Mouse (Mus musculus) activated CD4-positive, CD25-positive, alpha-beta regulatory T cell (primary cell): ENCODE measurements around the gene Vmn1r194. TPM values are rescaled to one million over a fixed set of nuclear protein-coding genes. Genes with fewer than 3 reads are reported as not detected.

Experiments
- polyA plus RNA-seq, 2 experiments: library from polyadenylated mRNA; unstranded; fragments of 100-300 nt; shearing (Covaris generic); gene quantifications; one replicate each; pipeline ENCODE4 v1.2.1; 2017

Gene Vmn1r194
- not detected for polyA plus RNA-seq

DNA sequence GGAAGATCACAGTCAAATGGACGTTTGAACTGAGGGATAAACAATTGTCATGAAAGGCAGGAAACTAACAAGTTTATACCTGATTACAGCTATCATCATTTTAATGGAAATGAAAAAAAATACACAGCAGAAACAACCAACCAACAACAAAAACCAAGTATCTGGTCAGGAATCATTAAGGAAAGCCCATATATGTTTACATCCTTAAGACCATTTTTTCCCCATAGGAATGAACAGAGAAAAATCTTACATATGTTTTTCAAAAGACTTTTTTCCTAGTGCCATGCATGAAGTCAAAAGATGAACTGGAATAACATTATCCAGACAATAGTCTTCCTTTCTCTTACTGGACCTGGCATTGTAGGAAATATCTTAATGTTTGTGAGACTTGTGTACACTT lies at the start of gene Vmn1r194:
Gene Vmn1r194, plus strand, starts transcription at position 301 of the 400 bp plus-strand sequence.

DNA sequence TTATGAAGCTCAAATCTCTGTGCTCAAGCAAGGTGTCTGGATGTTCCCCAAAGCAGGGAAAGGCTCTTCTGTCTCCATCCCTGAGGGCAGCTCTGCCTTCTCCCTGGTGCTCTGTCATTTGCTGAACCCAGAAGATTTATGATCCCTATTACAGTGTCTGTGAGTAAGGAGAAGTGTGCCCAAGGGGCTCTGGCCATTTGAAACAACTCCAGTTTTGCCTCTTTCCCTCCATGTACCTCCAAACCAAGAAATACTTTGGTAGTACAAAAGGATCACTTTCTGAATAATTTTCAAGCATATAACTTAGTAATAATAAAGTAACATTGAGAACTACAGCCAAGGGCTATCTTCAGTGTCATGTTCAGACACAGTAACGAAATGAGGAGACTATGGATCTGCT lies 21.0 kb upstream of the Vmn1r194 start, which contains the start of gene Vmn1r193:
Gene Vmn1r193, minus strand, starts transcription at position 101 of the 400 bp plus-strand sequence.

DNA sequence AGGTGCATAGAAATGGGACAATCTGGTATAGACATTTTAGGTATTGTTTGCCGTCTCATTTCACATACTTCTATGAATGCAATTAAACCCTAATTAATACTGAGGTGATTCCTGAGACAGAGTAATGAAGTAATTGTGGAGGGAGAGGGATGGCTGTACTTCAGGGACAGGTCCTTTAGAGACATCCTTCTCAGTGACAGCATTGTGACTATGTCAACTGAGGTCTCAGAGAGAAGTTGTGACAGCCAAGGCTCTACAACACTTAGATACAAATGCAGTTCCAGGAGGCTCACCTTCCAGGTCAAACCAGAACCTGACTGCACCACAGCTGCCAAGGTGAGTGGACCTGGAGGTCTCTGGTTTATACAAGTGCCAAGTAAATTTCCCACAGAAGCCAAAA lies 26.2 kb downstream of the Vmn1r194 start, which contains the start of gene Vmn1r195:
Gene Vmn1r195, plus strand, starts transcription at position 301 of the 400 bp plus-strand sequence.

DNA sequence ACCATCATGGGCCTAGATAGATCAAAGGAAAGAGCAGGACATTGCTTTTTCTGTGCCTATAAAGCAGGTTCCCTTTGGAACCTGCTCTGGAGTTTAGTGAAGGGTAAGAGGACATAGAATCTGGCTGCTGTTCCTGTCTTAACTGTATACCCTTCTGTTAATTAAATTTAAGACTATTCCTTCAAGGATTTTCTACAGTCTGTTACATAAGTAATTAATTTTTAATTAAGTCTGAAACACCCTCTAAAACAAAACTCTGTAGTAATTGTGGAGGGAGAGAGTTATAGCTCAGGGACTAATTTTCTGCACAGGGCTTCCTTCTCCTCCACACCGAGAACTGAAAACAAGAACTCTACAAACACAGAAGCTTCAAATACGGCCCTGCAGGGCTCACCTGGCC lies 45.6 kb downstream of the Vmn1r194 start, which contains the start of gene Vmn1r196:
Gene Vmn1r196, plus strand, starts transcription at position 301 of the 400 bp plus-strand sequence.

Other genes with a start within 250 kb of the Vmn1r194 start
- gene Prss16, start 234.5 kb upstream of the Vmn1r194 start, polyA plus RNA-seq, result under 1 TPM; 0.28 to 0.85 TPM
- gene Hist1h2ah, start 208.6 kb upstream of the Vmn1r194 start, polyA plus RNA-seq, result not detected
- 1 to 10 TPM in 1 of 2 experiments, under 1 TPM in 1; 0.45 to 2.6 TPM for gene Hist1h2bk, start 208.3 kb upstream of the Vmn1r194 start, polyA plus RNA-seq
- 10 to 100 TPM; 12.3 to 15.6 TPM for gene Hist1h4i, start 202.9 kb upstream of the Vmn1r194 start, polyA plus RNA-seq
- gene Hist1h2ag, start 201.3 kb upstream of the Vmn1r194 start, polyA plus RNA-seq, result 10 to 100 TPM; 12.1 to 24.2 TPM
- 10 to 100 TPM in 1 of 2 experiments, 1 to 10 TPM in 1; 4.8 to 10.1 TPM for gene Hist1h2bj, start 201.0 kb upstream of the Vmn1r194 start, polyA plus RNA-seq
- not detected for gene Vmn1r188, start 159.8 kb upstream of the Vmn1r194 start, polyA plus RNA-seq
- not detected for gene Vmn1r189, start 138.4 kb upstream of the Vmn1r194 start, polyA plus RNA-seq
- gene Vmn1r191, start 60.2 kb upstream of the Vmn1r194 start, polyA plus RNA-seq, result not detected
- gene Vmn1r192, start 53.1 kb upstream of the Vmn1r194 start, polyA plus RNA-seq, result not detected
- gene Vmn1r193, start 21.1 kb upstream of the Vmn1r194 start, polyA plus RNA-seq, result under 1 TPM in 1 of 2 experiments, not detected in 1; 0.48 TPM
- gene Vmn1r195, start 26.3 kb downstream of the Vmn1r194 start, polyA plus RNA-seq, result not detected
- gene Vmn1r196, start 45.7 kb downstream of the Vmn1r194 start, polyA plus RNA-seq, result not detected
- under 1 TPM; 0.08 to 0.11 TPM for gene Vmn1r197, start 80.4 kb downstream of the Vmn1r194 start, polyA plus RNA-seq
- not detected for gene Vmn1r198, start 106.1 kb downstream of the Vmn1r194 start, polyA plus RNA-seq
- not detected for gene Vmn1r199, start 135.6 kb downstream of the Vmn1r194 start, polyA plus RNA-seq
- gene Vmn1r200, start 146.2 kb downstream of the Vmn1r194 start, polyA plus RNA-seq, result not detected
- not detected for gene Vmn1r201, start 227.7 kb downstream of the Vmn1r194 start, polyA plus RNA-seq